Mouse (Mus musculus) CH12.LX (cell line): ENCODE results near the gene Ccdc162.

Source experiments
- CTCF ChIP-seq, 2 experiments: IDR thresholded peaks in 1 of 2; conservative IDR thresholded peaks in 1 of 2; 2 replicates each; pipeline ENCODE4 v1.5.1; 2011 to 2012; ENCODE audit warnings: low read depth in 2 of 2, low read length in 2 of 2, improper control_type of control experiment in 1 of 2, inconsistent platforms in 1 of 2, mild to moderate bottlenecking in 1 of 2, moderate library complexity in 1 of 2
- E2F4 ChIP-seq: IDR thresholded peaks from 2 replicates; pipeline ENCODE4 v1.6.1; 2011; ENCODE audit warnings: low read depth, low read length, improper control_type of control experiment; ENCODE audit not compliant: insufficient replicate concordance

- TF ChIP-seq CTCF (conservative IDR thresholded peaks at IDR 0.05 in 1 of 2, IDR thresholded peaks at IDR 0.05 in 1 of 2; ENCODE audit: low read depth in 2 of 2, low read length in 2 of 2) (no peak), E2F4 (no peak)
These were observed 133.1 kb downstream of the Ccdc162 start for GRCm38 (mm10) chr10:41583383-41583782.
